Mouse (Mus musculus) ES-Bruce4 (cell line): ENCODE measurements around the gene Cobll1.

ENCODE experiments used
- CTCF ChIP-seq: IDR thresholded peaks from one replicate; pipeline ENCODE4 v1.8.1; 2011; ENCODE audit warnings: low read depth, low read length
- POLR2A ChIP-seq: IDR thresholded peaks from one replicate; pipeline ENCODE4 v1.8.1; 2011; ENCODE audit warnings: low read length; ENCODE audit not compliant: insufficient read depth

DNA sequence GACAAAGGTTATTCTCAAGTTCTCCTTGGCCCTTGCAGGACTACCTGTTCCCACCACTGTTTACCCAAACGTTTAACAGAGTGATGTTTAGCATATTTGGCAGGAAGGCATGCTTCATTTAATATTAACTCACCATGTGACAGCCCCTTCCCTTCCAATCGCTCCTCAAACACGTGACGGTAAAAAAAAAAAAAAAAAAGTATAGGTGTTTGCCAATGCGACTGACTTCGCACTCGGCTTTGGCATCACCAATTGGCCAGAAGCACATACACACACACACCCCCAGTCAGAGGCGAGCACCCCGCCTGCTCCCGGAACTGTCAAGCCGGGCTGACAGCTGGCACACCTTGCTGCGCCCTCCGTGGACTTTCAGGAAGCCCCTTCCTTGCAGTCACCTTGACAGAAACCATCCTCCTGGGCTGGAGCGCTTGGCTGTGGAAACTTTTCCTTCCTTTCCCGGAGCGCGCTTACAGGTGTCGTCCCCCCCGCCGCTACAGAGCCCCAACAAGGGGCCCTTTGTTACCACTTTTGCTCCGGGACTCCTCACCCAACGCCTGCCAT is 1.5 kb downstream of the Cobll1 start:
- TF ChIP-seq POLR2A (no peak), CTCF (no peak)
